Mouse (Mus musculus) spleen, postnatal 4 days (tissue): Measurements from ENCODE around the gene Clic1.
"Not testable (repeated sequence)": the region's sequence is repeated elsewhere in the genome, so short reads cannot be mapped to it uniquely, and the experiment has no call there.

Experiments
- DNase-seq, 2 experiments: peaks; one replicate each; pipeline ENCODE4 v3.0.0; 2022; ENCODE audit warnings: low spot score in 2 of 2

Clic1 gene

DNA sequence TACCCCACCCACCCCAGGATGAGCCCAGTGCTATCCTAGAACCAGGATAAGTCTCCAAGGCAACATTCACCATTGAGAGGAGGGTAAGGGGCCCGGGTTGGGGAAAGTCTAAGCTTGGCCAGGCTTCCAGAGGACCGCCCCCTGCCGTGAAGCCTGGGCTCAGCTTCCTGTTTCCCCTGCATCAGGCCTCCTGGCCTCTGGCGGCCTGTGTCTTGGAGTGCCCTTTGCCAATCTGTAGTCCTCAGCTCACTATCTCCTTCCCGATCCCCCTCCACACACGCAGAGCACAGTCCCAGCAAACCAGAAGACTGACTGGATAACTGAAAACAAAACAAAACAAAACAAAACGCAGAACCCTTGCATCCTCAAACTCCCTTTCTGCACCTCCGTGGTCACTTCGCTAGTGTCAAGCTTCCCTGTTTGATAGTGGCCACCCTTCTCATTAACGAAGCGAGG is at the start of gene Clic1:
Clic1 (plus strand) TSS at position 406 of the 456 bp plus-strand sequence.
- peak; percentile 70 to 82 for DNase-seq

DNA sequence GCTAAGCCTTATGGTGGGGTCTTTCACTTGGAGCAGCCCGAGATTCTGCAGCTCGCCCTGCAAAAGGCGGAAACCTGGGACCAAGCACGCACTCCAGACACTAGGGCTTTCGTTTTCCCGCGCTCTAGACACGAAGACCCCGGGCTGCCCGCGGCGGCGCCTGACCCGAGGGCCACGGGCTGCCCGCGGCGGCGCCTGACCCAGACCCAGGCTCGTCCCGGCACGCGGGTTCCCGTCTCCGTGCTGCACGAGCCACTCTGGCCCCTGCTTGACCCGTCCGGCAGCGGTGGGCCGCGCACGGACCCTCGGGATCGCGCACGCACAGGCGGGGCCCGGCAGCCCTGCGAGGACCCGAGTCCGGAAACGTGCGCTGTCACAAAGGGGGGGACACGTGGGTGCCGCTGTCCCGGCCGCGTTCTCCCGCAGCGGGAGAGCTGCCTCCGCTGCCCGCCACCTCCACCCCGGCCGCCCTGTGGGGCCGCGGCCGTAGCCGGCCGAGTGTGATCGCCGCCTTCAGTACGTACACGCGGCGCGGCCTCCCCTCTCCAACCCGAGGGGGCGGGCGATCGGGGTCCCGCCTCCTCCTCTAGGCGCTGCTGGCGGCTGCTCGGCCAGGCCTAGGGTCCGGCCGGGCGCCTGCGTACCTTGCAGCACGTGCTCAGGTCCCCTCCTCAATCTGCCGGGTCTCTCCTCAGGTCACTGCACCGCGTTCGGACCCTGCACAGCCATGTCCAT is 48.9 kb upstream of the Clic1 start, which contains the start of gene Vars:
Vars (plus strand) TSS at position 271 of the 735 bp plus-strand sequence.
- DNase-seq: peak; percentile 85 to 94

DNA sequence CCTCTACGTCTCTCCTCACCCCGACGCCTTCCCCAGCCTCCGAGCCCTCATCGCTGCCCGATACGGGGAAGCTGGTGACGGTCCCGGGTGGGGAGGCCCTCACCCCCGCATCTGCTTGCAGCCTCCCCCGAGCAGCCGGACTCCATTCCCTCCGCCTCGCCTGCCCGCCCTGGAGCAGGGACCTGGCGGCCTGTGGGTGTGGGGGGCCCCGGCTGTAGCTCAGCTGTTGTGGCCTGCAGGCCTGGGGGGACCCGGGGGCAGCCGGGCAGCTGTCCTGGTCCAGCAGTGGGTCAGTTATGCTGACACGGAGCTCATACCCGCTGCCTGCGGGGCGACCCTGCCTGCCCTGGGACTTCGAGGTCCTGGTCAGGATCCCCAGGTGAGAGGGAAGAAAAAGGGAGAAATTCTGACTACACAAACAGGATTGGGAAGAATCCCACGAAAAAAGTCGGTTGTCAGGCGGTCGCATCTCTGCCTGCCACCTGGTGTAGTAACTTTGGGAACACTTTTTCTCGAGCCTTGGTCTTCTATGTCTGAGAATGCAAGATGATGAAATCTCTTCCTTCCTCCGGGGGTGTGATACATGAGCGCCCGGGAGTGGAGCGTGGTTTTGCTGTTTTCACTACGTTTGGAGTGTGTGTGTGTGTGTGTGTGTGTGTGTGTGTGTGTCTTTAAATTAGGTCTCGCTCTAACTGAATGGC is 48.2 kb upstream of the Clic1 start:
- peak; percentile 54 to 82 for DNase-seq

DNA sequence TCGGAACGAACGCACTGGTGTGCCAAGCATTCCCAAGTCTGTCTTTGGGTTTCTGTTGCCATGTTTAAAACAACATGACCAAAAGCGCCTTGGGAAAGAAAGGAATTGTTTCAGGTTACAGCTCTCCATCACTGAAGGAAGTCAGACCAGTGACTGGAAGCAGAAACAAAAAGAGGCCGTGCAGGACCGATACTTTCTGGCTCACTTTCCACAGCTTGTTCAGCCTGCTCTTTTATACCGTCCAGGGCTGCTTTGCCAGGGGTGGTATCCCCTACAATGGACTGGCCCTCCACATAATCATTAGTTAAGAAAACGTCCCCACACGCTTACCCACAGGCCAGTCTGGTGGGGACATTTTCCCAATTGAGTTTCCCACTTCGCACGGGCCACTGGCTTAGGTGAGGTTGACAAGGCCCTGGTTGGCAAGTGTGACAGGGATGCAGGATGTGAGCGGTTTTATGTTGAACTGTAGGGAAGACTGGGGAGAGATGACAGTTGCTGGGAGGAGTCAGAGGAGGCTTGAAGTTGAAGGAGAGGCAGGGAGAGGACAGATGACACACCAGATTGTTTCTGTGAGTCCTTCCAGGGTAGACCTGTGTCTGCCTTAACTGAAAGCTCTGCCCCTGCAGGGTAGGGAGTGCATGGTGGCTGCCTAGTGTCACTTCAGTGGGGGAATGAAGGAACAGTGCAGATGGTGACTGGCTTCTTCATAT is 47.5 kb upstream of the Clic1 start:
- peak in 1 of 2 experiments; percentile 71 for DNase-seq

DNA sequence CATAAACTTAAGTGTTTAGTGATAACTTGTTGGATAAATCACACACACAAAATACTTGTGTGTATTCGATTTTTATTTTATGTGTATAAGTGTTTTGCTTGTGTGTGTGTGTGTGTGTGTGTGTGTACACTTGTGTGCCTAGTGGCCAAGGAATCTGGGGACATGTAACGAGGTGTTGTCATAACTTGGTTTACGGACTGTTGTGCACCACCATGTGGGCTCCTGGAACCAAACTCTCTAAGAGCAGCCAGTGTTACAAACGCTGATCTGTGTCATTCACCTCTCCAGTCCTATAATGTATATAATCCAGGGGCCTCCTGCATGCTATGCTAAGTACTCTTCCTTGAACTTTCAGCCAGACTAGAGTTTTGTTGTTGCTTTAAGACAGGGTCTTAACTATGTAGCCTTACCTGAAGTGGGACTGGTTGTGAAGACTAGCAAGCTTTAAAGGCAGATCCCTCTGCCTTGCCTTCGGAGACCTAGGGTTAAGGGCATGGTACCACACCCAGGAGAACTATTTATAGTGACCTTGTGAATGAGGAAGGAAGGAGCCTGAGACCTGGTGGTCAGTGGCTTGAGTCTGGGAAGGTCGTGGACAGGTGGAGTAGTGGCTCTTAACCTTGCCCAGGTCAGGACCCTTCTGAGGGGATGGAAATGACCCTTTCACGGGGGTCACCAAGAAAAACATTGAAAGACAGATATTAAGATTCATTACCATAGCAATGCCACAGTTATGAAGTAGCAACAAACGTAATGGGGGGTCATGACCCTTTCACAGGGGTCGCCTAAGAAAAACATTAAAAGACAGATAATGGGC is 46.5 kb upstream of the Clic1 start:
- no peak for DNase-seq

DNA sequence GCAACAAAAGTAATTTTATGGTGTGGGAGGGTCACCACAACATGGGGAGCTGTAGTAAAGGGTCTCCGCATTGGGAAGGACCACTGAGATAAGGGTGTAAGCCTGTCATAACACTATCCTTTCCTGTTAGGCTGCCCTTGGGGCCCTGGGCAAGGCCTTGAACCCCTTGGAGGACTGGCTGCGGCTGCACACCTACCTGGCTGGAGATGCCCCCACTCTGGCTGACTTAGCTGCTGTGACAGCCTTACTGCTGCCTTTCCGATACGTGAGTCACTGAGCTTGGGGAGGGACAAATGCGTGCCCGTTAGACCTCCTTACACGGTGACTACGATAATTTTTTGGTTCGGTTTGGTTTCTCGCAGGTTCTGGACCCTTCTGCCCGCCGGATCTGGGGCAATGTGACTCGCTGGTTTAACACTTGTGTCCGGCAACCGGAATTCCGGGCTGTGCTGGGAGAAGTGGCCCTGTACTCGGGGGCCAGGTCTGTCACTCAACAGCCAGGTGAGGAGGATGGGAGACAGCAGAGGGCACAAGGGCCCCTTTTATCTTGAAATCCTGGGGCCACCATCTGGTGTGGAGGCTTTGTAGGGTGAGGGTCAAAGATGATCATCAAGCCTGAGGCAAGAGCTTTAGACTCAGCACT is 45.6 kb upstream of the Clic1 start:
- no peak for DNase-seq

DNA sequence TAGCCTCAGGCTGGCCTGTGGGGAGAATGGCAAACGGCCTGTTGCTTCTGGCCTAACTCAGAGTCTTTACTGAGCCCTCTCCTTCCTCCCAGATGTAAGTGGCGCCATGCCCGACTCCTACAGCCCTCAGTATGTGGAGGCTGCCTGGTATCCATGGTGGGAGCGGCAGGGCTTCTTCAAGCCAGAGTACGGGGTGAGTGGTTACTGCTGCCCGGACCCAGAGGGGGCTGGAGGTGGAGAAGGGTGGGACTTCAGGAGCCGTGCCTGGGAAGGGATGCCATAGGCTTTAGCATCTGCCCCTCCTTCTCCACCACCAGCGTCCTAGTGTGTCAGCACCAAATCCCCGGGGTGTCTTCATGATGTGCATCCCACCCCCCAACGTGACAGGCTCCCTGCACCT is 44.6 kb upstream of the Clic1 start:
- DNase-seq: peak; percentile 10 to 59

DNA sequence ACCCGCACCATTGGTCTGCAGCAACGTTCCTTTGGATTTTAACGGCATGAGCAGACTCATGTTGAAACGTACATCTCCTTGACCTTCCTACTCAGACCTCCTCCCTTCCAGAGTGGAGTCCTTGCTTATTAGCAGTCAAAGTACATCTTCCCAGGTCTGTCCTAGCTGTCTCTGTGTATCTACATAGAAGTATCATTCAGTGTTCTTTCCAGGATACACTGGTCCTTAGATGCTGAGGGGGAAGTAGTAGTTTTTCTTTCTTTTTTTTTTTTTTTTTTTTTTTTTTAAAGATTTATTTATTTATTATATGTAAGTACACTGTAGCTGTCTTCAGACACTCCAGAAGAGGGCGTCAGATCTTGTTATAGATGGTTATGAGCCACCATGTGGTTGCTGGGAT is 43.9 kb upstream of the Clic1 start:
- not testable (repeated sequence) for DNase-seq

DNA sequence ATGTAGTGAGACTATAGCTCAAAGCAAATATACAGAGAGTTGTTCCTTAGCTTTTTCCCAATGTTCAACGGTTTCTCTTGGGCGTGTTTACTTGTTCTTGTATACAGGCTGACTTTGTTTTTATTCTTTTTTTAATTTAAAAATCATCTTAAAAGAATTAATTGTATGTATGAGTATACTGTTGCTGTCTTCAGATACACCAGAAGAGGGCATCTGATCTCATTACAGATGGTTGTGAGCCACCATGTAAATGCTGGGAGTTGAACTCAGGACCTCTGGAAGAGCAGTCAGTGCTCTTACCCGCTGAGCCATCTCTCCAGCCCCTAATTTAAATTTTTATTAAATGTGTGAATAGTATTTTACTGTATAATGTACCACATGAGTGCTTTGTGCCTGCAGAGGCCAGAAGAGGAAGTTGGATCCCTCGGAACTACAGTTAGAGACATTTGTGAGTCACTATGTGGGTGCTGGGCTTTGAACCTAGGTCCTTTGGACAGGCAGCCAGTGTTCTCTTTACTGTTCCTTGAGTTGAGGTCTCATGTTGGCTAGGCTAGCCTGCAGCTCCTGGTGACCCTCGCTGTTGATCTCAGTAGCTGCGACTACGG is 42.3 kb upstream of the Clic1 start:
- no peak for DNase-seq

DNA sequence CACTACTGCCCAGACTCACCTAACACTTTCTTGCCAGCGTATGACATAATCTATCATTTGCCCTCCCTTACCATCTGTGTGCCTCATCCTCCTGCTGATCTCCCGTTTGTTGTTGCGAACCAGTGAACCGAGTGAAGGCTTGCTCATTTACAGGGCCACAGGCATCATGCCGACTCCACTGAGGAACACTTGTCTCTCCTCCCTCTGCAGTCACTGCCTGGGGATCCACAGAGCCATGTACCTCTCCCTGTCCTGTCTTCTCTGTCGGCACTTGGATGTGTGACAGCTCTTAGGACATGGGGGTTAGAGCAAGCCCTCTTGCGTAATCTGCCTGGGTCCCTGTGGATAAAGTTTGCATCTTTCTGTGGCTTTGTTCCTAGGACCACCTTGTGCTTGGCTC is 40.2 kb upstream of the Clic1 start:
- DNase-seq: no peak

DNA sequence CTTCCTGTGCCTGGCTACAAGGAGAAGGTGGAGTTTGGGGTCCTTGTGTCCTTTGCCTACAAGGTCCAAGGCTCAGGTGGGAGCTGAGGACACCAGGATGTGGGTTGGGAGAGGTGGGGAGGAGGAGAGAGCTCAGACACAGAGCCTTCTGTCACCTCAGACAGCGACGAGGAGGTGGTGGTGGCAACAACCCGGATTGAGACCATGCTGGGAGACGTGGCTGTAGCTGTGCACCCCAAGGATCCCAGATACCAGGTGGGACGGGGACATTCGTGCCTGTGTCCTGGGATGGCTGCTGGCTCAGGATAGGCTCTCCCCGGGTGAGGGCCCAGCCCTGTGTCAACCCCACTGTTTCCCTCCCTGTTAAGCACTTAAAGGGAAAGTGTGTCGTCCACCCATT is 38.3 kb upstream of the Clic1 start:
- DNase-seq: peak in 1 of 2 experiments; percentile 59

DNA sequence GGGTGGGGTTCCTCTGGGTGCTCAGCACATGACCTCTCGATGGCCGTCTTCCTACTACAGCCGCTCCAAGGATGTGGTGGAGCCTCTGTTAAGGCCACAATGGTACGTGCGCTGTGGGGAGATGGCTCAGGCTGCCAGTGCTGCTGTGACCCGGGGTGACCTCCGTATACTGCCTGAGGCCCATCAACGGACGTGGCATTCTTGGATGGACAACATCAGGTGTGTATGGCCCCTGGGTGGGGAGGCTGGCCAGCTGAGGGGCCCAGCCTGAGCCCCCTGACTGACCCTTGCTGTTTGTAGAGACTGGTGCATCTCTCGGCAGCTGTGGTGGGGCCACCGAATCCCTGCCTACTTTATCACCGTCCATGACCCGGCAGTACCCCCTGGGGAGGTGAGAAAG is 37.3 kb upstream of the Clic1 start:
- DNase-seq: no peak

DNA sequence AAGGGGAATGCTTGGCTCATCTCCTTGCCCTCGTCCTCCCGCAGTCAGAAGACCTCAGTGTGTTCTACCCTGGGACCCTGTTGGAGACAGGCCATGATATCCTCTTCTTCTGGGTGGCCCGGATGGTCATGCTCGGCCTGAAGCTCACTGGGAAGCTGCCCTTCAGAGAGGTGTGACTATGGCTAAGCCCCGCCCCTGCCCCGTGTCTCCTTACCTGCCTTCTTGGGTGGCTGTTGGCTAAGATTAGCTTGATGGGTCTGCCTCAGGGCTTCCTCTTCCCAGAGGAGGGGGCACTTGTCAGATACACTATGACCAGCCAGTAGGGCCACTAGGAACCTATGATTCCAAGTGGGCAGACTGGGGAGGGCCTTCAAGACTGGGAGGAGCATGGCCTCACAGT is 36.5 kb upstream of the Clic1 start:
- peak in 1 of 2 experiments; percentile 11 for DNase-seq

DNA sequence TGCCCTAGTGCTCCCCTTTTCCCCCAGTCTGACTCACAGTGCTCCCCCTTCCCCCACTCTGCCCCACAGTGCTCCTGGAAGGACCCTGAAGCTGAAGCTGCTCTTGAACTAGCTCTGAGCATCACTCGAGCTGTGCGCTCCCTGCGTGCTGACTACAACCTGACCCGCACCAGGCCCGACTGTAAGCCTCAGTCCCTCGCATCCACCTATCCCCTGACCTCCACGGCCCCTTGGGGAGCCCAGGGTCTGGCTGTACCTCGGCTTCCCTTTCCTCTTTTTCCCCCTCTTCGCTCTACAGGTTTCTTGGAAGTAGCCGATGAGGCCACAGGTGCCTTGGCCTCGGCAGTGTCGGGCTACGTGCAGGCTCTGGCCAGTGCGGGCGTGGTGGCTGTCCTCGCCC is 34.5 kb upstream of the Clic1 start:
- DNase-seq: peak in 1 of 2 experiments; percentile 65

DNA sequence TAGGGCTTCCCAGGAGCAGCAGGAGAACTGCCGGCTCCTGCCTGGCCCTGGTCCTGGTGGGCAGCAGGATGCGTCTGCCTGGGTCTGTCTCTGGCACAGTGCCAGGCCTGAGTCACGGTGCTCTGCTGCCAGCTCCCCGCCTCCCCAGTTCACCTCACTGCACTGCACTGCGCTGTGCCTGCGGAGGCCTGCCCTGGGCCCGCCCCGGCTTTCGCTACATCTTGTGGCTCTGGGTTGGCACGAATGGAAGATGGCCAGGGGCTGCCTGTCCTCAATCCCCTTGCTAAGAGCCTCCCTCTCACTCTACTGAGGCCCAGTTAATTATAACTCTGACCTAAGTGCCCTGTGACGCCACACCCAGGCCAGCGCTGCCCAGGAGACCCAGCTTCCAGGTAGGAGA is 33.4 kb upstream of the Clic1 start, which contains the start of gene Vwa7:
Vwa7 (plus strand) TSS at position 204 of the 400 bp plus-strand sequence.
- DNase-seq: peak; percentile 38 to 69

DNA sequence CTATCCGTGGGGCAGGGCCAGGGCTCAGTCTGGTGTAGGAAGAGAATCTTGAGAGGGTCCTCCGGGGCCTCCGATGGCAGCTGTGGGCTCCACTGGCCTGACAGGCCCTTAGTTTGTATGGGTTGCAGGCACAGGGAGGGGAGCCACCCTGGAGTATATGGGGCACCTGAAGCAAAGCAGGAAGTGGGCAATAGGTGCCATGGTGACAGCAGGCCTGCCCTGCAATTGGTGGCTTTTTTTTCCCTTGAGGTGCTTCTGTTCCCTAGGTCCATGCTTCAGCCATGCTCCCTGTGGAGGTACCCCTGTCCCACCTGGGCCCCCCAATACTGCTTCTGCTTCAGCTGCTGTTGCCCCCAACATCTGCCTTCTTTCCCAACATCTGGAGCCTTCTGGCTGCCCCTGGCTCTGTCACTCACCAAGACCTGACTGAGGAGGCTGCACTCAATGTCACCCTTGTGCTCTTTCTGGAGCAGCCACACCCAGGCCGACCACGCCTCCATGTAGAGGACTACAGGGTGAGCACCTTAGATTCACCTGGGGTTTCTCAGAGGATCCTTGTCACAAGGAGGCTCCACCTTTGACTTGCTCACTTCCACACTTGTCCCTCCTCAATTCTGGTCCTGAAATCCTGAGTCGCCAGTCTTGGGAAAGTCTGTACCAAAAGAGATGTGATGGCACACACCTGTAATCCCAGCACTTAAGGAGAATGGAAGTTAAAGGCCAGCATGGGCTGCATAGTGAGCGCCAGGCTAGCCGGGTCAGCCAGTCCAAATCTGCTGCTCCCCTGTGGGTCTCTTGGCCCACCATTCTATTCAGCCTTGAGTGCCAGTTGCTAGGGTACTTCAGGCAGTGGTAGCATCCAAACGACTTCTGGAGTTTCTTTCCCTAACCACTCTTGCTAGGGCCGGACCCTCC is 32.7 kb upstream of the Clic1 start:
- peak; percentile 14 to 62 for DNase-seq

DNA sequence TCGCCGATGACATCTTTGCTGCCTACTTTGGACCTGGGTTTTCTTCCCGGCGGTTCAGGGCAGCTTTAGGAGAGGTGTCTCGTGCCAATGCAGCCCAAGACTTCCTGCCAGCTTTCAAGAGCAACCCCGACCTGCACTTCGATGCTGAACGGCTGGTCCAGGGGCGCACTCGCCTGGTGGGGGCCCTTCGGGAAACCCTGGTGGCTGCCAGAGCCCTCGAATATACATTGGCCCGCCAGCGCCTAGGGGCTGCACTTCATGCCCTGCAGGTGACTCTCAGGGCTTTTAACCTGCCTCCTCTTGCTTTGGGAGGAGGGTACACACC is 32.1 kb upstream of the Clic1 start:
- peak in 1 of 2 experiments; percentile 61 for DNase-seq

DNA sequence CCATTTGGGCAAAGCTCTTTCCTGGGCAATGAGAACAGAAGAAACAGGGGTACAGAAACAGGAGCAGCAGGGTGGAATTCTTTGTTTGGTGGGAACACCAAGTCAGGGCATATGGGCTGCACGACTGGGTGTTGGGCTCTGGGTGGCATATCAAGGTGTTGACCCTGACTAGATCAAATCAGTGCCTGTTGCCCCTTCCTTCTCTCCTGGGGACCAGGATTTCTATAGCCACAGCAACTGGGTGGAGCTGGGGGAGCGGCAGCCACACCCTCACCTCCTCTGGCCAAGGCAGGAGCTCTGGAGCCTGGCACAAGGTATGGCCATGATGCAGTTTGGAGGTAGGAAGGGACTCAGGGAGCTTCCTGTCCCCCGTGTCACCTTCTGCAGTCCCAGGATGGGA is 31.6 kb upstream of the Clic1 start:
- DNase-seq: peak in 1 of 2 experiments; percentile 57

DNA sequence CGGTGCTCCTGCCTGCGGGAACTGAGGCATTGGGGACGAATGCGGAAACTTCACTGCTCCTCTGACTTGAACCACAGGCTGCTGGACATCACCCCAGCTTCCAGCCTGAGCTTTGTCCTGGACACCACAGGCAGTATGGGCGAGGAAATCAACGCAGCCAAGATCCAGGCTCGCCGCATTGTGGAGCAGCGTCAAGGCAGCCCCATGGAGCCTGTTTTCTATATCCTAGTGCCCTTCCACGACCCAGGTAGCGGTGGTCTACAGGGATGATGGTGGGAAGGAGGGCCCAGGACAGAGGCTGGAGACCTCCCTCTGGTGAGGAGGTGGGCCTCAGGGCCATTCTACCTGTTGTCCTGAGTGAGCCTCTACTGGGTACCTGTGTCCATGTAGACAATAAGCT is 29.9 kb upstream of the Clic1 start:
- DNase-seq: no peak

DNA sequence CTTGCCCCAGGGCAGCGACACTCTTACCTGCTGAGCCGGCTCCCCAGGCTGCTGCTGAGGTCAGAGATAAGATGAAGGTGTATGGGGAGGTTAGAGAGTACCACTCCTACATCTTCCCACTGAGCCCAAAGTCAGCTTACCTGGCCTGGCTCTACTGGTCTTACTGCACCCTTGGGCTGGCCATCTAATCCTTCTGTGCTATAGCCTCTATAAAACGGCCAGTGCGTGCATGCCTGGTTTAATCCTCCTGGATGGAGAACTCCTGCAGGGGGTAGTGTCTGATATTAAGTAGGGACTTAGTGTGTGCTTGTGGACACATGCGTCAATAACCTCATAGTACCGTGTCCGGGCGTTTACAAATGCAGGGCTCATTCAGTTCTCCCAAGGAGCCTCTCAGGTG is 29.2 kb upstream of the Clic1 start:
- no peak for DNase-seq
